Mouse (Mus musculus): ENCODE measurements around the gene Atg2a.
"Not testable (repeated sequence)": the region's sequence is repeated elsewhere in the genome, so short reads cannot be mapped to it uniquely, and the experiment has no call there.

The Atg2a gene

GRCm38 (mm10) chr19:6273998-6274608 is 32.6 kb downstream of the Atg2a start:
- DNase-seq (ENCODE audit: inconsistent age in 2 of 2, low spot score in 1 of 2), result peak in 1 of 2 experiments; percentile 57

DNA sequence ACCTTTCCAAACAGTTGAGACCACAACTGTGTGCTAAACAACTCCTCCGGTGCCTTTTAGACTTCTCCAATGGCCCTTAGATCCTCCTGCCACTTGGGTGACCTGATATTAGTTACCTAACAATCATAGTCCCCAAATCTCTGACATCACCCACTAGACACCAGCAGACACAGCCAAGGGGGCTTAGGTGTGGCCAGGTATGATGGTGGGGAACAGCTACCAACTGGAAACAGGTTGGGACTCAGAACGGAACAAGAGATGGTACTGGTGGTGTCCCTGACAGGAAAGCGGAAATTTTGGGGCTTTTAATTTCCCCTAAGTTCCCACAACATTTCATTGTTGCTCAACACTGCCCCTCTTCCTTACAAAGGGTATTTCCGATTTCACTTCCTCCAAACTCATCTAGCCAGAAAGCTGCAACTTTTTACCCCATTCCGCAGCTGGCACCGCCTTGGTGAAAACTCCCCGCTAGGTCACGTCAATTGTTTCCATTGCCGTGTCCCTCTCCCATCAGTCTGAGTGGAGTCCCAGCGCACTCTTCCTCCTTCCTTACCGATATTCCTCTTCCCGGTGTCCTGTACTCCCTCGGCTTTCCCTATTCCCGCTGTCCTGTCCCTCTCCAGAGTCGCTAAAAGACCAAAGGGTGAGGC is 34.4 kb downstream of the Atg2a start:
- no peak for DNase-seq (ENCODE audit: inconsistent age in 2 of 2, low spot score in 1 of 2)

DNA sequence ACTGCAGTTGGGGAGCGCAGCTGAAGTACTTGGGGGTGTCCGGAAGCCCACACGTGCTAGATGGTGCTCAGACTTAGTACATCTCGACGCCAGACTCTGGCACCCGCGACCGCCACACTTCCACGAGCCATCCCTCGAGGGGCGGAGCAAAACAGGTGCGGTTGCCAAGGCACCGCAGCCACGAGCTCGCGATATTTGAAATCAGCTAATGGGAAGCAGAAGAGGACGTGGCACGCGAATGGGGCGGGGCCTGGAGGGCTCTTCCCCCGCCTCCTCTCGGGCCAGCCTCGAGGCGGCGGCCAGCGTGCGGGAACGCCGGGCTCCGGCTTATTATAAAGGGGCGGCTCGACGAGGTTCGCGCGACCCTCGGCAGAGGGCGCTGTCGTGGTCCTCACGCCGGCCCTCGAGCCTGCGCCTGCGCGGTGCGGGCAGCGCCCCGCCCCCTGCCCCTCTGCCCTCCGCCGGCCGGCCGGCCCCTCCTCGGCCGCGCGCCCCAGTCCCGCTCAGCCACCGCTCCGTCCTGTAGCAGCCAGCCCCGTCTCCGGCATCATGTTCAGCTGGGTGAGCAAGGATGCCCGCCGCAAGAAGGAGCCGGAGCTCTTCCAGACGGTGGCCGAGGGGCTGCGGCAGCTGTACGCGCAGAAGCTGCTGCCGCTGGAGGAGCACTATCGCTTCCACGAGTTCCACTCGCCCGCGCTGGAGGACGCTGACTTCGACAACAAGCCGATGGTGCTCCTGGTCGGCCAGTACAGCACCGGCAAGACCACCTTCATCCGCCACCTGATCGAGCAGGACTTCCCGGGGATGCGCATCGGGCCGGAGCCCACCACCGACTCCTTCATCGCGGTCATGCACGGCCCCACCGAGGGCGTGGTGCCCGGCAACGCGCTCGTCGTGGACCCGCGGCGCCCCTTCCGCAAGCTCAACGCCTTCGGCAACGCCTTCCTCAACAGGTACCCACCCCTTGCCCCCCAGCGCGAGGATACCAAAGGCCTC is 35.3 kb downstream of the Atg2a start, which contains the start of gene Ehd1:
Gene Ehd1 (plus strand): TSS at position 300 of the 996 bp plus-strand sequence.
- DNase-seq (ENCODE audit: inconsistent age in 2 of 2, low spot score in 1 of 2), result peak; percentile 99

- DNase-seq (ENCODE audit: inconsistent age in 2 of 2, low spot score in 1 of 2), result peak; percentile 90 to 94
These were observed 36.4 kb downstream of the Atg2a start for GRCm38 (mm10) chr19:6277661-6278438.

GRCm38 (mm10) chr19:6278439-6279073 is 37.1 kb downstream of the Atg2a start:
- DNase-seq (ENCODE audit: inconsistent age in 2 of 2, low spot score in 1 of 2), result no peak

DNA sequence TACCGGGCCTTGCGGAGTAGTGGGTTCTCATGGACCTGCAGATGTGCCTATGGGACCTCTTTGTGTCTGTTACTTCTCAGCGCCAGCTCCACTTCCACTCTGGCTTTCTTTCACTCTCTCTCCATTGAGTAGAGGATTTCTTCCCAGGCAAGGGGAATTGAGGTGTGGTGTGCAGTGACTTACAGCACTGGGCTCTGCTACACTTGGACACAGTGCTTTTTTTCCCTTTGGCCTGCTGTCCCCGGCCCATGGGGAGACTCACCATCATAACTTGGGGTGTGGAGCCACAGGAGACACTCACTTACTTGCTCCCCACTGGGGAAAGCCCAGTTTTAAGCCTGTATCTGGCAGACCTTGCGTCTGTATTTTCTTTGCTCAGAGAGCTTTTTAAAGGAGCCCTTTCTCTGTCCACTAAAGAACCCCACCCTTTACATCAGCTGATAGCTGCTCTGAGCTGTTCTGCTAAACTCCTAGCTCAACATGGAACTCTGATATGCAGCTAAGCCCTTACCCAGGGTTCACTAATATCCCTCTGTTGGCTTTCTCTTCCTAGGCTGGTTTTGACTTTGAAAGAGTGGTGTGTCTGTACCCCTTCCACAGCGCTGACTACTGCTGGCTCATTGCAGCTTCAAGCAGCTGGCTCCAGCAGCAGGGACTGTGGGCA is 38.1 kb downstream of the Atg2a start:
- DNase-seq (ENCODE audit: inconsistent age in 2 of 2, low spot score in 1 of 2), result peak in 1 of 2 experiments; percentile 56

DNA sequence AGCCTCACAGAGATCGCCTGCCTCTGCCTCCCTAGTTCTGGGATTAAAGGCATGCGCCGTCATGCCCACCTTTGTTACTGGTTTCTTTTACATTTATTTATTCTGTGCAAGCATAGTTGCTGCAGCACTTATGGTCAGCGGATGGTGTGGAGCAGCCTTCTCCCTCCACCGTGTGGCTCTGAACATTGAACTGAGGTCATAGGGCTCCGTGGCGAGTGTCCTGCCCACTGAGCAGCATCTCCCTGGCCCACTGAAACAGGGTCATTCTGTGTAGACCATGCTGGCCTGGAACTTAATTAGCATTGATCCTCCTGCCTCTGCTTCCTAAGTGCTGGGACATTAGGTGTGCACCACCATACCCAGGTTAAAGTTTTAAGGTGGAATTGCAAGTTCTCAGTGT is 39.1 kb downstream of the Atg2a start:
- DNase-seq (ENCODE audit: inconsistent age in 2 of 2, low spot score in 1 of 2), result no peak

DNA sequence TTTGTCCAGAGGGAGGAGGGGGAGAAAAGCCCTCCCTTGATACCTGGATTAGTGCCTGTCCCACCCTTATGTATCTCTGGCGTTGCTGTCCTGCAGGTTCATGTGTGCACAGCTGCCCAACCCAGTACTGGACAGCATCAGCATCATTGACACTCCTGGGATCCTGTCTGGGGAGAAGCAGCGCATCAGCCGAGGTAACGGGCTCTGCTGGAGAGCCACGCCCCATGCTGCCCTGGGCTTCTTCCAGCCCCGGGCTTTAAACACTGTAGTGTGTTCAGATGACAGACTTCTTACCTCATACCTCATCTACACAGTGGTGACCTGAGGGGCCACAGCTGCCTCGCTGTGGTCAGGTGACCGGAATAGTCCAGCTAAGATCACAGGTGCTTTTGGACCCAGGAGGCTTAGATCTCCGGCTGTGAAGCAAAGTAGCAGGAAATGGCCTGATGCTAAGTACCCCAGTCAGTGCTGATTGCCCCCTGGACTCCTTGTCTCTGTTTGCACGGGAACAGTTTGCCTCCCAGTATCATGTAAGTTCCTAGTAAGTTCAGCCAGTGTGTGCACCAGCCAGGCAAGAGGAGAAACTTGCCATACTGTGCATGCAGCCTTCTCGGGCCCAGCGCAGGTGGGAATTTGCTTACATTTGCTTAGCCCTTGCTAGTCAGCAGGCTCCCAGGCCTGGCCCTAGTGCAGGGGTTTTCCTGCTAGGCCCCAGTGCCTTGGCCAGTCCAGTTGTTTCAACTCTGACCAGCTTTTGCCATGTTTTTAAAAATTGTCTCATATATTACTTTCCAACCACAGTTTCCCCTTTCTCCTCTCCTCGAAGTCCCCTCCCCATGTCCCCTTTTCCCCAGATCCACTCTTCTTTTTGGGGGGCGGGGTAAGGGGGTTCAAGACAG is 39.9 kb downstream of the Atg2a start:
- no peak for DNase-seq (ENCODE audit: inconsistent age in 2 of 2, low spot score in 1 of 2)

- no peak for DNase-seq (ENCODE audit: inconsistent age in 2 of 2, low spot score in 1 of 2)
These were observed 41.5 kb downstream of the Atg2a start for GRCm38 (mm10) chr19:6283001-6283400.

- DNase-seq (ENCODE audit: inconsistent age in 2 of 2, low spot score in 1 of 2), result no peak
These were observed 43.0 kb downstream of the Atg2a start for GRCm38 (mm10) chr19:6284502-6284901.

GRCm38 (mm10) chr19:6285226-6285625 is 43.8 kb downstream of the Atg2a start:
- DNase-seq (ENCODE audit: inconsistent age in 2 of 2, low spot score in 1 of 2), result no peak

DNA sequence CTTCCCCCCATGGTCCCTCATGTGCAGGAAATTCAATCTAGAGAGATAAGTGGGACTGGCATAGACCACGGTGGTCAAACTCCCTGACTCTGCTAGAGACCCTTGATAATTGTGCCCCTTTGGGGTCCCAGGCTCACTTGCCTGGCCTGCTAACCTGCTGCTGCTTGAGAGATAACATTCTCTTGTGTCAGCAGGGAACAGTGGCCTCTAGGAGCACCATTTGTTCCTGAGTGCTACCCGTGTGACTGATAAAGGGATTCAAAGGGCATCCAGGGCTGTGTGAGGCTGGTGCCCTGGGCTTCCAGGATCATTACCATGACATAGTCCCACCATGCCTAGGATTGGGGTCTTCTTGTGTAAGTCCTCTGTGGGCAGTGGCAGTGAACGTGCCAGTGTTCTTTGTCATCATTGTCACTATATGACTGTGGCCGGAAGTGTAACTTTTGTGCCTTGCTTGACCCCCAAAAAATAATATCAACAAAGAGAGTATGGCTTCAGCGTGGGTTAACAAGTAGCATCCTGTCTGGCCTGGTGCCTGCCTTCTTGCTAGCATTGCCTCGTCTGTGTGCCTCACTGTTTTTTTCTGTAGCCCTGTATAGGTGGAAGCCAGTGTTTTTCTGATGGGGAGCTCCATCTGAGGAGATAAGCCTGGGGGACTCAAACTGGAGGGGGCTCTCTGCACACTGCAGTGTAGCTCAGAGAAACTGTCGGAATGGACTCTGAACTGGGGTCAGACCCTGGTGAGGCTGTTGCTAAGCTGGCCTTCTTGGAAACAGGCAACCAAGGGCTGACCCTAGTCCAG is 44.4 kb downstream of the Atg2a start:
- no peak for DNase-seq (ENCODE audit: inconsistent age in 2 of 2, low spot score in 1 of 2)

- no peak for DNase-seq (ENCODE audit: inconsistent age in 2 of 2, low spot score in 1 of 2)
These were observed 45.2 kb downstream of the Atg2a start for GRCm38 (mm10) chr19:6286434-6287401.

GRCm38 (mm10) chr19:6288236-6288894 is 46.9 kb downstream of the Atg2a start:
- no peak for DNase-seq (ENCODE audit: inconsistent age in 2 of 2, low spot score in 1 of 2)

DNA sequence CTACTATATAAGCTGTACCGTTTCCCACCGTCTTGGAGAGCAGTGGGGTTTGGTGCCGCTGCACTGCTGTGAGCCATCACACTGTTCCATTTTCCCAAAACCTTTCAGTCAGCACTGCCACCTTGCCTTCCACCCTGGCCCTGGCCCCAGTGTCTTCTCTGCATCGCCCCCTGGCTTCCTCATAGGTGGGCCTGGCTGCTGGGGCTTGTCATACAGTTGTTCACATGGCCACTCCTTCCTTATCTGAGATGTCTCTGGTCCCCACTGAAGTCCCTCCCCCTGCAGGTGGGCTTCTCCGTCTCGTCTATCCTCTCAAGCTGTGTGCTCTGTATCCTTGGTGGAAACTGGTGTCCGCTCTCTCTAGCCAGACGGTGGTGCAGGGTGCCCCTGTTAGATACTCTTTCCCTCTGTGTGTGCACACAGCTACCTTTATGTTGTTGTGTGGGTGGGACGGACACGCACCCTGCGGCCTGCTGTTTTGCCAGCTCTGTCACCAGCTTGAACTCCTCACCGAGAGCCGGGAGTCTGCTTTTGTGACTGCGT is 48.3 kb downstream of the Atg2a start:
- no peak for DNase-seq (ENCODE audit: inconsistent age in 2 of 2, low spot score in 1 of 2)

- DNase-seq (ENCODE audit: inconsistent age in 2 of 2, low spot score in 1 of 2), result not testable (repeated sequence)
These were observed 49.2 kb downstream of the Atg2a start for GRCm38 (mm10) chr19:6290720-6291116.

Data from adrenal gland, adult (tissue).